8 mouse cellular contexts compared by ENCODE assay signal in genomic region chr5:9160831-9161455, GRCm38 (mm10). TPM values are rescaled to one million over a fixed set of nuclear protein-coding genes. Genes with fewer than 3 reads are reported as not detected.
A peak's percentile ranks its signal among the peaks of the same experiment; 100 is the strongest.
DNase-seq lines count a peak whose midpoint lies in the region; ATAC-seq and TF ChIP-seq lines count a peak whose summit lies in the region.

No protein-coding gene starts in this region.

- TF ChIP-seq CTCF in left cerebral cortex, adult 2 months (IDR thresholded peaks at IDR 0.05): no peak

- intact Hi-C loops in left cerebral cortex, adult 2 months (cut with DNase I): loop anchor here (2.0 to 10.0 kb wide), 4 partner anchors 106 to 1474 kb away; partner anchors contain the start of genes 9330182L06Rik, Dbf4 and Slc25a40
- intact Hi-C loops in heart, postnatal 10 days (cut with DNase I): loop anchor here (2.0 kb wide), 2 partner anchors 60 to 164 kb away; partner anchors contain the start of genes Crot and Tmem243

- ATAC-seq in embryonic facial prominence, embryonic 12.5 days (ENCODE audit: insufficient number of reproducible peaks, insufficient read depth, low FRiP score, low TSS enrichment): peak; percentile 67

- H3K27ac ChIP-seq in left cerebral cortex, adult 2 months: peak overlapping the region; percentile 96
- H3K27ac ChIP-seq in embryonic facial prominence, embryonic 12.5 days: peak overlapping the region; percentile 100

- DNase-seq in left cerebral cortex, adult 2 months (ENCODE audit: extremely low spot score in 1 of 2, low spot score in 2 of 2): peak in 1 of 2 experiments; percentile 26
- no peak for DNase-seq in left cerebral cortex, adult 11 months (ENCODE audit: low spot score)
- peak; percentile 59 for DNase-seq in NIH3T3 (ENCODE audit: low read depth)
- peak; percentile 52 to 59 for DNase-seq in heart, postnatal 10 days
- peak; percentile 18 to 64 for DNase-seq in kidney, postnatal 36 days
- DNase-seq in lung, postnatal 25 days (ENCODE audit: low spot score): peak; percentile 19
- peak; percentile 21 to 71 for DNase-seq in spleen, postnatal 4 days (ENCODE audit: low spot score in 2 of 2)

- WGBS in embryonic facial prominence, embryonic 12.5 days: 1% methylated on average over 43 of the region's 55 CpGs

- H3K4me3 ChIP-seq in left cerebral cortex, adult 2 months: peak overlapping the region; percentile 79
- peak overlapping the region; percentile 92 for H3K4me3 ChIP-seq in embryonic facial prominence, embryonic 12.5 days

- H3K4me1 ChIP-seq in embryonic facial prominence, embryonic 12.5 days: peaks cover 8% of the 10 kb centered on the region; the same call in 1 of the 2 replicates

- no peaks in the 10 kb centered on the region for H3K27me3 ChIP-seq in embryonic facial prominence, embryonic 12.5 days

- no peaks in the 10 kb centered on the region for H3K36me3 ChIP-seq in embryonic facial prominence, embryonic 12.5 days

- no peaks in the 10 kb centered on the region for H3K9me3 ChIP-seq in embryonic facial prominence, embryonic 12.5 days

- H3K4me2 ChIP-seq in embryonic facial prominence, embryonic 12.5 days (replicated peaks): peak overlapping the region; percentile 54

- H3K9ac ChIP-seq in embryonic facial prominence, embryonic 12.5 days: peak overlapping the region; percentile 95

RNA-seq across cellular contexts. Expression of gene Dmtf1, which starts 0.6 kb away (rescaled TPM):
- total RNA-seq in left cerebral cortex, adult 2 months (2021): 10 to 100 TPM; 57.2 to 60.4 TPM
- polyA plus RNA-seq in embryonic facial prominence, embryonic 12.5 days (2016; fragmentation: Nextera tagmentation; extraction: Ambion mirVana): 62.8 and 67.2 TPM in 2 replicates
- total RNA-seq in heart, postnatal 10 days (2021): 10 to 100 TPM; 18.4 to 19.4 TPM
